ENCODE assay signal across 10 mouse cellular contexts in genomic region chr17:29050791-29051190, GRCm38 (mm10). TPM values are rescaled to one million over a fixed set of nuclear protein-coding genes. Genes with fewer than 3 reads are reported as not detected.
DNase-seq lines count a peak whose midpoint lies in the region; ATAC-seq lines count a peak whose summit lies in the region.
"Had no signal": no experiment of that assay in that cellular context is flagged by ENCODE, and none has a peak within 500 bp of the region (broad histone marks: within the 10 kb centered on the region; RNA-seq: fewer than 3 reads in every experiment).

No protein-coding gene starts in this region.

- no peak for DNase-seq in hindbrain, embryonic 10.5 days (ENCODE audit: low spot score)
- DNase-seq in hindbrain, embryonic 14.5 days (ENCODE audit: low spot score) = no peak
- no peak for DNase-seq in neural tube, embryonic 10.5 days (ENCODE audit: extremely low spot score, low spot score)
- no peak for DNase-seq in embryo, embryonic 9.5 days (ENCODE audit: extremely low spot score)
- DNase-seq in frontal cortex, postnatal 14 days (ENCODE audit: low spot score in 2 of 2) = no peak
- DNase-seq: cerebellum, adult 11 months had no signal

- WGBS in hindbrain, embryonic 10.5 days = 60% methylated on average over 14 of the region's 14 CpGs
- 68% methylated on average over 14 of the region's 14 CpGs for WGBS in hindbrain, embryonic 14.5 days
- WGBS in neural tube, embryonic 15.5 days = 41% methylated on average over 14 of the region's 14 CpGs
- 31% methylated on average over 14 of the region's 14 CpGs for WGBS in intestine, embryonic 16.5 days

- no peak for ATAC-seq in hindbrain, embryonic 14.5 days (ENCODE audit: low FRiP score)
- no peak for ATAC-seq in neural tube, embryonic 15.5 days (ENCODE audit: low FRiP score)
- ATAC-seq in intestine, embryonic 16.5 days = no peak
- ATAC-seq in granulocyte monocyte progenitor cell, adult 5-6 weeks (replicated peaks; ENCODE audit: poor library complexity, severe bottlenecking) = no peak

- no peak overlapping the region for H3K4me2 ChIP-seq in hindbrain, embryonic 14.5 days (replicated peaks)
- H3K4me2 ChIP-seq in neural tube, embryonic 15.5 days = peak overlapping the region; percentile 27; the same call in 1 of the 2 replicates
- H3K4me2 ChIP-seq in intestine, embryonic 16.5 days (ENCODE audit: low read depth, low read length) = peak overlapping the region; percentile 44

- H3K9ac ChIP-seq in hindbrain, embryonic 14.5 days = no peak overlapping the region
- H3K9ac ChIP-seq in neural tube, embryonic 15.5 days (replicated peaks) = no peak overlapping the region
- H3K9ac ChIP-seq in intestine, embryonic 16.5 days (ENCODE audit: low read depth, low read length) = peak overlapping the region; percentile 62

- H3K27me3 ChIP-seq in hindbrain, embryonic 10.5 days (ENCODE audit: insufficient read depth, poor library complexity, severe bottlenecking) = no peaks in the 10 kb centered on the region
- H3K27me3 ChIP-seq in hindbrain, embryonic 14.5 days (ENCODE audit: control insufficient read depth, insufficient read depth, low read length) = no peaks in the 10 kb centered on the region
- no peaks in the 10 kb centered on the region for H3K27me3 ChIP-seq in neural tube, embryonic 15.5 days (replicated peaks)
- H3K27me3 ChIP-seq in intestine, embryonic 16.5 days (replicated peaks; ENCODE audit: control insufficient read depth, insufficient read depth, low read length) = no peaks in the 10 kb centered on the region

- H3K27ac ChIP-seq in hindbrain, embryonic 10.5 days = 0 out of 2 replicates have a peak overlapping the region, but pooled peaks have one; percentile 12
- no peak overlapping the region for H3K27ac ChIP-seq in hindbrain, embryonic 14.5 days
- H3K27ac ChIP-seq in neural tube, embryonic 15.5 days (replicated peaks) = peak overlapping the region; percentile 37; the same call in 1 of the 2 replicates
- H3K27ac ChIP-seq in intestine, embryonic 16.5 days (ENCODE audit: low read length) = peak overlapping the region; percentile 88
- H3K27ac ChIP-seq: macrophage had no signal

- no peak overlapping the region for H3K4me3 ChIP-seq in hindbrain, embryonic 10.5 days
- no peak overlapping the region for H3K4me3 ChIP-seq in hindbrain, embryonic 14.5 days (replicated peaks; ENCODE audit: low read length)
- no peak overlapping the region for H3K4me3 ChIP-seq in neural tube, embryonic 15.5 days (replicated peaks)
- H3K4me3 ChIP-seq in intestine, embryonic 16.5 days (ENCODE audit: low read length) = peak overlapping the region; percentile 14

- peaks cover 27% of the 10 kb centered on the region for H3K4me1 ChIP-seq in hindbrain, embryonic 10.5 days (replicated peaks)
- H3K4me1 ChIP-seq in hindbrain, embryonic 14.5 days (replicated peaks; ENCODE audit: control insufficient read depth, insufficient read depth, low read length) = 0 out of 2 replicates have a peak, but pooled peaks cover 3% of the 10 kb centered on the region
- peaks cover 29% of the 10 kb centered on the region for H3K4me1 ChIP-seq in neural tube, embryonic 15.5 days
- peaks cover 32% of the 10 kb centered on the region for H3K4me1 ChIP-seq in intestine, embryonic 16.5 days (ENCODE audit: control insufficient read depth, insufficient read depth, low read length)

- no peaks in the 10 kb centered on the region for H3K9me3 ChIP-seq in hindbrain, embryonic 10.5 days
- no peaks in the 10 kb centered on the region for H3K9me3 ChIP-seq in hindbrain, embryonic 14.5 days (ENCODE audit: control insufficient read depth, low read length)
- H3K9me3 ChIP-seq in neural tube, embryonic 15.5 days (replicated peaks) = no peaks in the 10 kb centered on the region
- no peaks in the 10 kb centered on the region for H3K9me3 ChIP-seq in intestine, embryonic 16.5 days (ENCODE audit: control insufficient read depth, low read length)

- peaks cover 22% of the 10 kb centered on the region for H3K36me3 ChIP-seq in hindbrain, embryonic 10.5 days
- H3K36me3 ChIP-seq in hindbrain, embryonic 14.5 days (replicated peaks; ENCODE audit: control insufficient read depth, insufficient read depth) = peaks cover 23% of the 10 kb centered on the region
- H3K36me3 ChIP-seq in neural tube, embryonic 15.5 days = peaks cover 17% of the 10 kb centered on the region
- H3K36me3 ChIP-seq in intestine, embryonic 16.5 days (ENCODE audit: control insufficient read depth, insufficient read depth, low read length) = peaks cover 10% of the 10 kb centered on the region

RNA-seq across cellular contexts. Expression of gene Srsf3, which starts 18.4 kb away (rescaled TPM):
- polyA plus RNA-seq in hindbrain, embryonic 10.5 days (2016; fragmentation: Nextera tagmentation; extraction: Ambion mirVana) = 723 and 795 TPM in 2 replicates
- polyA plus RNA-seq in hindbrain, embryonic 14.5 days (2014; fragmentation: Nextera tagmentation; extraction: Ambion mirVana) = 446 and 460 TPM in 2 replicates
- polyA plus RNA-seq in neural tube, embryonic 15.5 days (2015; fragmentation: Nextera tagmentation; extraction: Ambion mirVana) = 403 and 429 TPM in 2 replicates
- 393 and 451 TPM in 2 replicates for polyA plus RNA-seq in intestine, embryonic 16.5 days (2015; fragmentation: Nextera tagmentation; extraction: Ambion mirVana)
- 474 and 486 TPM in 2 replicates for total RNA-seq in granulocyte monocyte progenitor cell, adult 5-6 weeks (2014; fragmentation: Nextera tagmentation)
- total RNA-seq in granulocyte monocyte progenitor cell, adult 5-6 weeks (2017) = 734 and 859 TPM in 2 replicates

RNA-seq across cellular contexts. Expression of gene Cdkn1a, which starts 40.0 kb away (rescaled TPM):
- 29.9 and 36.0 TPM in 2 replicates for polyA plus RNA-seq in hindbrain, embryonic 10.5 days (2016; fragmentation: Nextera tagmentation; extraction: Ambion mirVana)
- polyA plus RNA-seq in hindbrain, embryonic 14.5 days (2014; fragmentation: Nextera tagmentation; extraction: Ambion mirVana) = 79.5 and 97.7 TPM in 2 replicates
- polyA plus RNA-seq in neural tube, embryonic 15.5 days (2015; fragmentation: Nextera tagmentation; extraction: Ambion mirVana) = 99.0 and 99.7 TPM in 2 replicates
- 107 and 114 TPM in 2 replicates for polyA plus RNA-seq in intestine, embryonic 16.5 days (2015; fragmentation: Nextera tagmentation; extraction: Ambion mirVana)
- total RNA-seq in granulocyte monocyte progenitor cell, adult 5-6 weeks (2014; fragmentation: Nextera tagmentation) = 8.2 and 9.8 TPM in 2 replicates
- total RNA-seq in granulocyte monocyte progenitor cell, adult 5-6 weeks (2017) = 1.3 and 3.2 TPM in 2 replicates

RNA-seq across cellular contexts. Expression of gene Stk38, which starts 43.0 kb away (rescaled TPM):
- 131 and 133 TPM in 2 replicates for polyA plus RNA-seq in hindbrain, embryonic 10.5 days (2016; fragmentation: Nextera tagmentation; extraction: Ambion mirVana)
- polyA plus RNA-seq in hindbrain, embryonic 14.5 days (2014; fragmentation: Nextera tagmentation; extraction: Ambion mirVana) = 75.6 and 85.0 TPM in 2 replicates
- polyA plus RNA-seq in neural tube, embryonic 15.5 days (2015; fragmentation: Nextera tagmentation; extraction: Ambion mirVana) = 81.2 and 82.1 TPM in 2 replicates
- 98.3 and 104 TPM in 2 replicates for polyA plus RNA-seq in intestine, embryonic 16.5 days (2015; fragmentation: Nextera tagmentation; extraction: Ambion mirVana)
- 99.0 and 116 TPM in 2 replicates for total RNA-seq in granulocyte monocyte progenitor cell, adult 5-6 weeks (2014; fragmentation: Nextera tagmentation)
- total RNA-seq in granulocyte monocyte progenitor cell, adult 5-6 weeks (2017) = 51.6 and 58.2 TPM in 2 replicates
